Mouse (Mus musculus) cerebellum, postnatal 10 days (tissue): ENCODE data around the gene Mtch2.

ENCODE experiments used
- DNase-seq, 2 experiments: peaks; one replicate each; pipeline ENCODE4 v3.0.0; 2021; ENCODE audit warnings: mixed read lengths in 2 of 2

Mtch2 gene

GRCm38 (mm10) chr2:90846955-90847680 lies at the start of gene Mtch2:
TSS of gene Mtch2 (plus strand) at chr2:90847155.
- peak; percentile 99 to 100 for DNase-seq

GRCm38 (mm10) chr2:90808241-90809126 lies 38.5 kb upstream of the Mtch2 start:
- DNase-seq = no peak

- DNase-seq = no peak
Observed at GRCm38 (mm10) chr2:90810751-90811150, 36.2 kb upstream of the Mtch2 start.

GRCm38 (mm10) chr2:90815266-90815665 lies 31.7 kb upstream of the Mtch2 start:
- DNase-seq = no peak

- DNase-seq = no peak
Observed at GRCm38 (mm10) chr2:90816144-90816543, 30.8 kb upstream of the Mtch2 start.

- DNase-seq = no peak
Observed at GRCm38 (mm10) chr2:90818710-90819109, 28.2 kb upstream of the Mtch2 start.

- DNase-seq = no peak
Observed at GRCm38 (mm10) chr2:90820894-90821293, 26.1 kb upstream of the Mtch2 start.

GRCm38 (mm10) chr2:90822978-90823377 lies 24.0 kb upstream of the Mtch2 start:
- DNase-seq = no peak

GRCm38 (mm10) chr2:90823781-90824180 lies 23.2 kb upstream of the Mtch2 start:
- DNase-seq = peak; percentile 93 to 94

GRCm38 (mm10) chr2:90824528-90824927 lies 22.4 kb upstream of the Mtch2 start:
- DNase-seq = peak in 1 of 2 experiments; percentile 43

GRCm38 (mm10) chr2:90825515-90826172 lies 21.3 kb upstream of the Mtch2 start:
- DNase-seq = no peak

- peak; percentile 79 to 81 for DNase-seq
Observed at GRCm38 (mm10) chr2:90828739-90829138, 18.2 kb upstream of the Mtch2 start.

- DNase-seq = no peak
Observed at GRCm38 (mm10) chr2:90833502-90833901, 13.5 kb upstream of the Mtch2 start.

- DNase-seq = no peak
Observed at GRCm38 (mm10) chr2:90838621-90839020, 8.3 kb upstream of the Mtch2 start.

GRCm38 (mm10) chr2:90843666-90844065 lies 3.3 kb upstream of the Mtch2 start:
- no peak for DNase-seq

- no peak for DNase-seq
Observed at GRCm38 (mm10) chr2:90844262-90844661, 2.7 kb upstream of the Mtch2 start.

- DNase-seq = no peak
Observed at GRCm38 (mm10) chr2:90845234-90845633, 1.7 kb upstream of the Mtch2 start.

- DNase-seq = peak; percentile 29 to 40
Observed at GRCm38 (mm10) chr2:90846171-90846570, 784 bp upstream of the Mtch2 start.

GRCm38 (mm10) chr2:90846597-90846954 lies 379 bp upstream of the Mtch2 start:
- DNase-seq = no peak

- DNase-seq = no peak
Observed at GRCm38 (mm10) chr2:90847681-90848050, 711 bp downstream of the Mtch2 start.

- DNase-seq = no peak
Observed at GRCm38 (mm10) chr2:90848331-90848730, 1.4 kb downstream of the Mtch2 start.

- peak; percentile 66 to 79 for DNase-seq
Observed at GRCm38 (mm10) chr2:90850401-90850800, 3.4 kb downstream of the Mtch2 start.

- no peak for DNase-seq
Observed at GRCm38 (mm10) chr2:90861486-90861885, 14.5 kb downstream of the Mtch2 start.

GRCm38 (mm10) chr2:90864184-90864583 lies 17.2 kb downstream of the Mtch2 start:
- no peak for DNase-seq
